Mouse (Mus musculus) cerebellum, adult 9-11 months (tissue): ENCODE data around the gene Gm10837.
A peak's percentile ranks its signal among the peaks of the same experiment; 100 is the strongest.

ENCODE experiments used
- DNase-seq: peaks from one replicate; pipeline ENCODE4 v3.0.0; 2022

The Gm10837 gene

DNA sequence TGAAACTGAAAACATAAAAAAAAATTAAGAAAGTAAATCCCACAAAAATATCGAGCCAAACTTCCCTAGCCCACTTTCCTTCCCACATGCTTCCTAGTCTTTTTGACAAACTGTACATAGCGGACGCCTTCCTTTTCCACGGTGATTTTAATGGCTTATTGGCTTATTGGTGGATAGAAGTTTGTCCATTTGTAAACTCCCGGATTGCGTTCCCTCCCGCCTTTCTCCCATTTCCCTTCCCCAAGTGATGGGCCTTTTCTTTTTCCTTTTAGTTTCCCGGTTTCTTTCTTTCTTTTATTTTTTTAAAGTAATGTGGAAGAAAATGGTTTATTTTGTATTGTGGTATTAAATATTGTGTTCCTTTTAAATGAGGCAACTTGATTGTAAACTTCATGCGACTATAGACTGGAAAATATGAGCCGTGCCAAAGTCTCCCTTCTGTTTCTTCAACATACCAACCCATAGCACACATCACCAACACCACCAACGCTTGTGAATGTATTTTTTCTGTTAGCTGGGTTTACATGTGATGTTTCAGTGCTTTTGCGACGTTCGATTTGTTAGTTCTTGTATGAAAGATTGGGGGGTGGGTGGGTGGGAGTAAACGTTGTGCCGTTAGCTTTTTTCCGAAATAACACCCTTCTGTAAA lies 10.8 kb upstream of the Gm10837 start:
- peak; percentile 14 for DNase-seq

GRCm38 (mm10) chr14:122480355-122480754 lies 10.0 kb upstream of the Gm10837 start:
- peak; percentile 31 for DNase-seq

- DNase-seq: peak; percentile 69
Observed at GRCm38 (mm10) chr14:122481181-122481580, 9.2 kb upstream of the Gm10837 start.

DNA sequence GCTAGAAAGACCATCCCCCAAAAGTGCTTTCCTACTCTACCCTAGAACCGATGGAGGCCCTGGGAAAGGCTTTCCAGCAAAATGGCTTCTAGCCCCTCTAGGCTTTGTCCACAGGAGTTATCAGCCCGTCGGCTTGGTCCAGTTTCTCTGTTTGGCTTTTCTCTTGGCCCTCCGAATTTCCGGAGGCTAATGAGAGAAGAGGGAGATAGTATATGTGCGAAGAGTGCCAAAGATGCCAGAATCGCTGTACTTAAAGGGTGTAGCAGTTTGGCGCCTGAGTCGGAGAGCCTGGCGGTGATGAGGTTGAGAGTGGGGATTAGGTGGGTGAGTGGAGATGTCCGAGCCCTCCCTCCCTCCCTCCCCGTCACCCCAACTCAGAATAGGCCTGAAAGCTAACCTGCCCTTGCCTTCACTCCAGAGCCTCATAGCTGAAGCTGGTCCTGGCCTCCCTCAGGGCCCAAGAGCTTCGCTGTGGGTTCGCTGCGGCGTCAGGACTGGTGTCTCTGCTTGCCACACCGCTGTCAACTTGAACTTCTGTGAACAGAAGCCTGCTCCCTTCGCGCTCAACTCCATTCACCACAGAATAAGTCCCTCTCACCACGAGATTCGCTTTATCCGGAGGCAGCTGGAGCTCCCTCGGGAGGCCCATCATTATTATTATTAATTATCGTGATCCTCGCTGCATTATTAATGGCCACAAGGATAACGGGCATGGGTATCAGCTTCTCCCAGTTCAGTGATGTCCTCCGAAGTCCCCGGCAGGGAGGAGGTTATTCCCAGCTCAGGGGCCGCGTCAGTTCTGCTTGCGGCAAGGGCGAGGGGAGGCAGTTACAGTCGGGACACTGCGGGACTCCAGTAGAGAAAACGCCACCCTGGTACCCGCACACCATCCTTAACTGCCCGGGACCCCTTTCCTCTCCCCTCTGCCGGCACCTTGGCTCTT lies 8.0 kb upstream of the Gm10837 start:
- peak; percentile 65 for DNase-seq

DNA sequence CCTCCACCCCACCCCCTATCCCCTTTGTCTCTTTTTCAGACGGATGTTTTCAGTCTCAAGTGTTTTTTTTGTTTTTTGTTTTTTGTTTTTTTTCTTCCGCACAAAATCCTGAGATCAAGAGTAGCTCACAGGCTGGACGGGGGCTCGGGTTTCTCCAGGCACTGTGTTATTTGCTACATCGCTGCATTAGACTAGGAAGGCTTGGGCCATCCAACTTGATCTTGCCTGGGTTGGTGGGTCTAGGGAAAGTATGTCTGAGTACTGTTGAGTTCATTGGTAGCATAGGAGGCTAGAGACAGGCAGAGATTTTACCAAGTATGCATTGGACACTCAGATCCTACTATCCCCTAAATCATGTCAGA lies 7.4 kb upstream of the Gm10837 start:
- DNase-seq: no peak

DNA sequence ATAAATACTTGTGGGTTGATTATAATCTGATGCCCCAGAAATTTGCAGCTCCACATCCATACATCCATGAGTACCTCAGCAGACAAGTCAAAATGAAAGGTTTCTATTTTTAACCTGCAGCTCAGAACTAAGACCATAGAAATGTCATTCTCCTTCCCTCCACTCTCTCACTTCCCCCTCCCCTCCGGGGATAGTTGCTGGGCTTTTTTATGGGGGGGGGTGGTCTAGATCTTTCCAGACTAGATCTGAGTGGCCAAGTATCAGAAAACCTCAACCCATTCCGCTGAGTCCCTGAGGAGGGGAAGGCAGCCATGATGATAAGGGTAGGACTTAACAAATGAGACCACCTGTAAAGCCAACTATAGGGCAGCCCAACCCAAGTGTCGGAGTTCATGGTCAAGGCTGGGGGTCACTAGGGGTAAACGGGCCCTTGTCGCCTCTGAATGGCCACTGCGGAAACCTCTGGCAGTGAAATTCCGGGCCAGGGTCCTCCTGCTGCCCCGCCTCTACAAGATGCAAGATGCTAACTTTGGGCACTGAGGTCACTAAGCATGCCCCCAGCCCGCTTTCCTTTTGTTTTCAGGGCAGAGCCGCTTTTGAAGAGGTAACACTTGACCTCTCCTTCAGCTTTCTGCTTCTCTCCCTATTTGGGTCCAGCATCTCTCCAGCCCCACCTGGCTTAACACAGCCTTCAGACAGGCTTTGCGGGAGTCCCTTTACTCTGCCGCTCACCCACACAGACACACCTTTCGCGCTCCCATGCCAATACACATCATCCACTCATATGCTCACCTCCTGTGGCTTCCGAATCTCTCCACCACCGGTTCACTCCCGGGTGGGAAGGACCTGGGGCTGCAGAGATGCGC lies 6.6 kb upstream of the Gm10837 start:
- DNase-seq: peak; percentile 91

GRCm38 (mm10) chr14:122484458-122484843 lies 5.9 kb upstream of the Gm10837 start:
- DNase-seq: no peak

DNA sequence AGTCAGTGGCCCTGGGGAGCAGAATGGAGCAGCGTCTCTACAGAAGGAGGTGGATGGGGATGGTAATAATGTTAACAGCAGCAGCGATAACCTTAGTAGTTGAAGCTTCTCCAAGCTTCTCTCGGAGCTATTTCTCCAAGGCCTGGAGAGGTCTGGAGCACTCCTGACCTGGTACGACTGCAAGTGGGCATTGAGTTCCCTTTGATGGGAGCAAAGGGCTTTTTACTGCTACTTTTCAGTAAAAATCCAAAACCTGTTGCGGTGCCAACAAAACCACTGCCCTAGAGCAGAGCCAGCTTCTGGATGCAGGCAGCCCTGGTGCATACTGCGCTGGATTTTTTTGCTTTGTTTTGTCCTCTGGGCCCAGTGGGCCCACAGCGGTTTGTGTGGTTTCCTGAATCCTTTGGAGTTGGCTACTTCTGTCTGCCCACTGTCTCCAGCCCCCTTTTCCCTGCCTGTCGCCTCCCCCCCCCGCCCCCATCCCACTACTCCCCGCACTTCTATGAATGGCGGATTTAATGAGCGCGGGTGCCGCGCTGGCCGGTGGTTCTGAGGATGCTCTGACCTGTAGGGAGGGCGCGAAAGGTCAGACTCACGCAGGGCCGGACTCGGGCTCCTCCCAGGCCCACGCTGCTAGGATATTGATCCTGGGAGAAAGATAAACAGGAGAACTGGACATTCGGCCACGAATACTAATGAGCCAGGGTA lies 5.4 kb upstream of the Gm10837 start:
- DNase-seq: peak; percentile 74

GRCm38 (mm10) chr14:122485635-122486181 lies 4.7 kb upstream of the Gm10837 start:
- DNase-seq: peak; percentile 45

DNA sequence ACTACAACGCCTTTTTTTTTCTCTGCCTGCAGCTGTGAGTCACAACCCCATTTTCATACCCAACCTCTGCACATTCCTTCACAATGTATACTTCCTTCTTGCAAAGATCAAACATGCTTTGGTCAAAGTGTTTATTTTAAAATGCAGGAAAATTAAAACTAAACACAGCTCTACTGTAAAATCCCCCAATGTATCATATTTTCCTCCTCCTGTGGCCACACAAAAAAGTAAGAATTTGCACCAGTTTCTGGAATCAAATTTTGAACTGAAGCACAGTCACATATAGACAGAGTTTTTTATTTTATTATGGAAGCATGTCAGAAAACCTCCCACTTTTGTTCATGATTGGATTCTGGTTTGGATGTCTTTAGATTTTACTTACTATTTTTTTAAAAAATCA lies 3.8 kb upstream of the Gm10837 start:
- DNase-seq: peak; percentile 6

- peak; percentile 34 for DNase-seq
Observed at GRCm38 (mm10) chr14:122487366-122487765, 3.0 kb upstream of the Gm10837 start.

DNA sequence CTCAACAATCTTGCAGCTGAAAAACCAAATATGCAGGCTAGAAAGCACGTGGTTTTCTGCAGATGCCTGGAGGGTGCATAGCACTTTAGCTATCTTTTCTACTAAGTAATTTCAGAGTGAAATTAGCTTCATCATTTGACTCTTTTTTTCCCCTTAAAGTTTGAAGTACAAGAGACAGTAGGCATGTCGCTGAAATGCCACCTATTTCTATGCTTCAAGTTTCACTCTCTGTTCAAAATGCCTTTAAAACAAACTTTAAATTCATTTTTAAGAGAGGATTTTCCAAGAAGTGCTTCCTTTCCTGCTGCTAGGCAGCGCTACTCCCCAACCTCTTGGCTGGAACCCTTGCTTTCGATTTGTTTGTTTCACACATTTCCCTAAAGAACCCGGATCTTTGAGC lies 1.3 kb upstream of the Gm10837 start:
- peak; percentile 35 for DNase-seq

GRCm38 (mm10) chr14:122489686-122490414 lies 536 bp upstream of the Gm10837 start:
- DNase-seq: peak; percentile 55

GRCm38 (mm10) chr14:122491521-122491920 lies 1.1 kb downstream of the Gm10837 start:
- peak; percentile 13 for DNase-seq

DNA sequence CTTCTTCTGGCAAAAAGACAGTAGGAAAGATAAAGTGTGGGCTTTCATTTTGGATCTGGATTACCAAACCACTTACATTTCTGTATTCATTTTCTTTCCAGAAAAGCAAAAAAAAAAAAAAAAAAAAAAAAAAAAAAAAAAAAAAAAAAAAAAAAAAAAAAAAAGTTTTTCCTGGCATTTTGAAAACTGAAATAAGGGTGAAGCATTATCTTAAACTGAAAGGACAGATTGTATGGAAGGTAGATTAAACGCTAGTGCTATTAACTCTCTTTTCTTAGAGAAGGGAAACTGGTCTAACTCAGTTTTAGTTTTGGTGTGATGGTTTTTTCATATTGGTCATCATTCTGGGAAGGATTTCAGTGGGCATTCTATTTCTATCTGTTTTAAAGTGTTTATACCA lies 1.6 kb downstream of the Gm10837 start:
- no peak for DNase-seq

DNA sequence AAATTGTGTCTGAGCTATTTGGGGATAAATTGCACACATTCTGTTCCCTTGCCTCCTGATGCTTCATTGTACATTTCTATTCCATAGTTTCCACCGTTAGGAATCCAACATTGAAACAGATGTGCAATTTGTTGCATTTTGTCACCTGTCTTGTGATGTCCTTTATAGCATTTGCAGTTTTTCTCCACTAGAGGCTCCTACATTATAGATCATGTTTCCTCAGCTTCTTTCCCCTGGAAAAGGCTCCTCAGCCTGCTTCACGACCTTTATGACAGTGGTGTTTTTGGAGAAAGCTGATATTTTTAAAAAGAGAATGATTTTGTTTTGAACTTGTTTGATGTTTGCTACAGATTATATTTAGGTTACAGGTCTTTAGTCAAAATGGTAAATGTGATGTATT lies 18.7 kb downstream of the Gm10837 start:
- DNase-seq: no peak

GRCm38 (mm10) chr14:122511519-122511918 lies 21.1 kb downstream of the Gm10837 start:
- DNase-seq: no peak

DNA sequence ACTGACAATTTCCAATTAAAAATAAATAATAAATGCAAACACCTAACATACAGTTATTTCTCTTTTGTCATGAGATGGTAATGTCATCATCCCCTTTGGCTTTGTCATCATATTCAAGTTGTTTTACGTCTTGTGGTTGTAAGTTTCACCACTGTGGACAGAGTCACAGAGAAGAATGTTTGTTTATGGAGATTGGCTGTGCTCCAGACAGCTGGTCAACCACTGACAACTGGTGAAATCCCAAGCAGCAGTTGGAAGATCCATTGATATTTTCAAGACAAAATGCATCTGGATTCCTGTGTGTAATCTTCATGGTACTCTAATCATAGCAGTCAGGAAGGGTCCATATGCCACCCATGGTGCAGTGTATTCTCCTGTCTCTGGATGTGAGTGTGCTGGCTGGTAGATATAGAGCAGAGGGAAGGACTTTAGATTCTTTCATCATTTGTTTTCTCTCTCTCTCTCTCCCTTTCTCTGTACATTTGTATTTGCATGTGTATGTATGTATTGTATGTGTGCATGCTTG lies 23.2 kb downstream of the Gm10837 start:
- no peak for DNase-seq

- DNase-seq: no peak
Observed at GRCm38 (mm10) chr14:122528475-122528874, 38.1 kb downstream of the Gm10837 start.

DNA sequence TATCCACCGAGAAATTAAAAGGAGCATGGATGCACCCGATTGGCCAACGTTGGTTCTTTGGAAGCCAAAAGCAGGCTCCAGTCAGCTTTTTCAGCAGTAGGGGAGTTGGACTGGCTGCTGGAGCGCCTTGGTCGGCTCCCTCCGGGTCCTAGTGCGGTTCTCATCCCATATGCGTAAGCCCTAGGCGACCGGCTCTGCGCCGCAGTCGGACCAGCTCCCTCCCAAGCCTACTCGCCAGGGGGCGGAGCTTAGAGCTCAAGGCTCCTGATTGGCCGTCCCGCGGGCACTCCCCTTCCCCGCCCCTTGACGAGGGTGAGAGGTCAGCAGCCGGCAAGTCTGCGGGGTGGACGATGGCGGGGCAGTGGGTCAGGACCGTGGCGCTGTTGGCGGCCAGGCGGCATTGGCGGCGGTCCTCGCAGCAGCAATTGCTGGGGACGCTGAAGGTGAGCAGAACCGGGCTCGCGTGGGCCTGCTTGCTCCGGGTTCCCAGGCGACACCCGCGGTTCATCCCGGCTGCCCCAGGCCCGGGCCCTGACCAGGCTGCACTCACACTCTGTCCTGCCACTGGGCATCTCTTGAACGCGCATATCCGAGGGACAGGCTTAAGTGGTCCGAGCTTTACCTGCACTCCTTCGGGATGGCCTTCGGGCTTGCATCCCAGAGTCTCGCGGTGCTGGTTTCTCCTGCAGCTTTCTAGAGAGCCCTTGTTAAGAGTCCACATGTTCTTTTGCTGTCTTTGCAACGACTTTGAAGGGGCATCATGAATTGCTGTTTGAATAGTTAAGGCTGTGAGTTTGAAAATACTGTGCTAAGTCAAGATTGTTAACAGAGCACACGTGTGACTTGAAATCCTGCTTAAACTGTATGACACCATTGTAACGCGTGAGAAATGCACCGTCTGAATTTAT lies 43.9 kb downstream of the Gm10837 start, which contains the start of gene Pcca:
Pcca (plus strand) TSS at position 308 of the 908 bp plus-strand sequence.
- DNase-seq: peak; percentile 98
